Mouse (Mus musculus): ENCODE measurements around the gene Grsf1. TPM values are rescaled to one million over a fixed set of nuclear protein-coding genes. Genes with fewer than 3 reads are reported as not detected.

Grsf1 gene
- polyA plus RNA-seq, 1 experiment from 2014 or later, result 70.3 TPM

GRCm38 (mm10) chr5:88685306-88685705 is 9.3 kb upstream of the Grsf1 start:
- Histone ChIP-seq H3K4me2 (no peak overlapping the region), H3K9ac (no peak overlapping the region), H3K9me3 (no peaks in the 10 kb centered on the region), H3K27ac (replicated peaks) (no peak overlapping the region), H3K4me3 (no peak overlapping the region), H3K36me3 (no peaks in the 10 kb centered on the region), H3K4me1 (replicated peaks) (no peaks in the 10 kb centered on the region), H3K27me3 (no peaks in the 10 kb centered on the region)
- no peak for ATAC-seq (ENCODE audit: low read depth)
- 9% methylated on average over 6 of the region's 6 CpGs for WGBS

- Histone ChIP-seq H3K36me3 (no peaks in the 10 kb centered on the region), H3K27me3 (no peaks in the 10 kb centered on the region), H3K27ac (replicated peaks) (no peak overlapping the region), H3K4me1 (replicated peaks) (peaks cover 2% of the 10 kb centered on the region), H3K4me2 (no peak overlapping the region), H3K4me3 (no peak overlapping the region), H3K9me3 (no peaks in the 10 kb centered on the region), H3K9ac (no peak overlapping the region)
- WGBS, result 8% methylated on average over 3 of the region's 3 CpGs
- ATAC-seq (ENCODE audit: low read depth), result no peak
Observed at GRCm38 (mm10) chr5:88684226-88684625, 8.3 kb upstream of the Grsf1 start.

- Histone ChIP-seq H3K4me2 (no peak overlapping the region), H3K9me3 (no peaks in the 10 kb centered on the region), H3K4me3 (no peak overlapping the region), H3K27ac (replicated peaks) (no peak overlapping the region), H3K36me3 (no peaks in the 10 kb centered on the region), H3K9ac (no peak overlapping the region), H3K27me3 (no peaks in the 10 kb centered on the region), H3K4me1 (replicated peaks) (peaks cover 5% of the 10 kb centered on the region)
- ATAC-seq (ENCODE audit: low read depth), result no peak
- WGBS, result 72% methylated on average over 9 of the region's 9 CpGs
Observed at GRCm38 (mm10) chr5:88683706-88684105, 7.7 kb upstream of the Grsf1 start.

- no peak for ATAC-seq (ENCODE audit: low read depth)
- Histone ChIP-seq H3K4me1 (replicated peaks) (peaks cover 11% of the 10 kb centered on the region), H3K4me3 (no peak overlapping the region)
Observed at GRCm38 (mm10) chr5:88680567-88680966, 4.6 kb upstream of the Grsf1 start.

GRCm38 (mm10) chr5:88679341-88679740 is 3.4 kb upstream of the Grsf1 start:
- H3K27me3 ChIP-seq, result no peaks in the 10 kb centered on the region
- no peak overlapping the region for H3K4me2 ChIP-seq
- 4% methylated on average over 6 of the region's 6 CpGs for WGBS
- peaks cover 18% of the 10 kb centered on the region for H3K4me1 ChIP-seq (replicated peaks)
- no peak overlapping the region for H3K4me3 ChIP-seq
- H3K9me3 ChIP-seq, result no peaks in the 10 kb centered on the region
- ATAC-seq (ENCODE audit: low read depth), result no peak
- no peak overlapping the region for H3K27ac ChIP-seq (replicated peaks)
- no peak overlapping the region for H3K9ac ChIP-seq
- H3K36me3 ChIP-seq, result no peaks in the 10 kb centered on the region

More at GRCm38 (mm10) chr5:88680567-88680966, 4.6 kb upstream of the Grsf1 start:
- no peak overlapping the region for H3K4me2 ChIP-seq
- no peaks in the 10 kb centered on the region for H3K36me3 ChIP-seq
- WGBS, result 89% methylated on average over 6 of the region's 6 CpGs
- no peak overlapping the region for H3K9ac ChIP-seq
- H3K27me3 ChIP-seq, result no peaks in the 10 kb centered on the region
- H3K9me3 ChIP-seq, result no peaks in the 10 kb centered on the region
- H3K27ac ChIP-seq (replicated peaks), result no peak overlapping the region

- WGBS, result 35% methylated on average over 7 of the region's 7 CpGs
- Histone ChIP-seq H3K4me3 (no peak overlapping the region), H3K4me2 (no peak overlapping the region), H3K27me3 (no peaks in the 10 kb centered on the region), H3K9me3 (no peaks in the 10 kb centered on the region), H3K36me3 (no peaks in the 10 kb centered on the region), H3K9ac (no peak overlapping the region), H3K4me1 (replicated peaks) (peaks cover 22% of the 10 kb centered on the region), H3K27ac (replicated peaks) (no peak overlapping the region)
- no peak for ATAC-seq (ENCODE audit: low read depth)
Observed at GRCm38 (mm10) chr5:88678929-88679328, 3.0 kb upstream of the Grsf1 start.

DNA sequence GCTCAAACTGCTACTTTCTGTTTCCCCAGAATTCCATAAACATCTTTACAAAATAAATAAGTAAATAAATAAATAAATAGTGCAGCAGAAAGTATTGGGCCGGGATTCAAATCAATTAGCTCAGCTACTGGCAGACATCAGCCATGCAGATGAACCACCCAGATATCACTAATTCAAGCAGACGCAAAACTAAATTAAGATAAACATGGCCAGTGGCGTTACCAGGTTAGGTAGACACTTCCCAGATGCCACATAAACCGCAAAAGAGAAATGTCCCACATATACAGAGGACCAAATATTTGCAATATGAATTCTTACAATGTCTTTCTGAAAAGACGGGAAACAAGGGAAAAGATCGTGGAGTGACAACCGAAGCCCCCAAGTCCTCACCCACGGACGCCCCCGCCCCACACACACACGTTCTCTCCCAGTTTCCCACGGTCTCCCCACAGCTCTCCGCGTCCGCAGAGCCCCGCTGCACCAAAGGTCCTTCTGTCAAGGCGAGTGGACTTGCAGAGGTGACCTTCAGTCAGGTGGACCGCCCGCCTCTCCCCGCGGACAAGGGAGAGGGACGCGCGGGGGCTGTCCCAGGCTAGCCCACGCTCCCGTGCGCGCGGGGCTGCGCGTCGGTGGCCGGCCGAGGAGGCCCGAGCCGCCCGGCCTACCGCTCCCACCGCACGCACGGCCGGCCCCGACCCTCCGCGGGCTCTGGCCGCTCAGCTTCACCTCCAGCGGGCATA is 1.1 kb downstream of the Grsf1 start:
- Histone ChIP-seq H3K9me3 (no peaks in the 10 kb centered on the region), H3K4me2 (peak overlapping the region; percentile 77), H3K4me1 (replicated peaks) (peaks cover 37% of the 10 kb centered on the region), H3K36me3 (peaks cover 31% of the 10 kb centered on the region), H3K9ac (peak overlapping the region; percentile 96), H3K4me3 (peak overlapping the region; percentile 95), H3K27me3 (no peaks in the 10 kb centered on the region), H3K27ac (replicated peaks) (peak overlapping the region; percentile 97)
- ATAC-seq (ENCODE audit: low read depth), result peak; percentile 60
- under 1% methylated on average over 43 of the region's 47 CpGs for WGBS

DNA sequence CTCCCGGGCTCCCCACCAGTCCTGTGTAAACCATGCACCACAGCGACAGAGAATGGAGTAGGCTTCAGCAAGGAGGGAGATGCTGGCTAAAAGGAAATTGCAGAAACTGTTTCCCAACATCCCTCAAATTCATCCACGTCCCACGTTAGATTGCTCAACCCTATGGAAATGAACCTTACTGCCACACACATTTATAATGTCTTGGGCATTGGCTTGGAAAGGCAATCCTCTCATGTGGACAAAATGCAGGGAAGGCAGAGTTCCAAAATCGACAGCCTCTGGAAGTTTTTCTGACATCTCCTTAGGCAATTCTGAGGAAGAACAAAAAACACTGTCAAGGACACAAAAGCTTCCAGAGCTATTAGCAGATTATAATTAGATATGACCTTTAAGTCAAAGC is 12.1 kb downstream of the Grsf1 start:
- no peaks in the 10 kb centered on the region for H3K9me3 ChIP-seq
- H3K27ac ChIP-seq (replicated peaks), result no peak overlapping the region
- no peak for ATAC-seq (ENCODE audit: low read depth)
- no peaks in the 10 kb centered on the region for H3K27me3 ChIP-seq
- H3K4me3 ChIP-seq, result no peak overlapping the region
- H3K4me1 ChIP-seq (replicated peaks), result no peaks in the 10 kb centered on the region
- no peak overlapping the region for H3K4me2 ChIP-seq
- 85% methylated on average over 5 of the region's 5 CpGs for WGBS
- no peak overlapping the region for H3K9ac ChIP-seq
- H3K36me3 ChIP-seq, result peaks cover 90% of the 10 kb centered on the region

GRCm38 (mm10) chr5:88663151-88663550 is 12.8 kb downstream of the Grsf1 start:
- no peak overlapping the region for H3K4me3 ChIP-seq
- 93% methylated on average over 3 of the region's 3 CpGs for WGBS

GRCm38 (mm10) chr5:88657868-88658267 is 18.1 kb downstream of the Grsf1 start:
- Histone ChIP-seq H3K9ac (no peak overlapping the region), H3K9me3 (no peaks in the 10 kb centered on the region), H3K4me1 (replicated peaks) (no peaks in the 10 kb centered on the region), H3K4me3 (no peak overlapping the region), H3K27me3 (no peaks in the 10 kb centered on the region), H3K4me2 (no peak overlapping the region), H3K27ac (replicated peaks) (no peak overlapping the region), H3K36me3 (peaks cover 70% of the 10 kb centered on the region)
- ATAC-seq (ENCODE audit: low read depth), result 0 out of 2 replicates have a peak, but pooled peaks have one; percentile 54
- 97% methylated on average over 1 of the region's 1 CpGs for WGBS

More at GRCm38 (mm10) chr5:88663151-88663550, 12.8 kb downstream of the Grsf1 start:
- Histone ChIP-seq H3K27me3 (no peaks in the 10 kb centered on the region), H3K36me3 (peaks cover 90% of the 10 kb centered on the region), H3K9ac (no peak overlapping the region), H3K27ac (replicated peaks) (no peak overlapping the region), H3K4me2 (no peak overlapping the region), H3K9me3 (no peaks in the 10 kb centered on the region), H3K4me1 (replicated peaks) (no peaks in the 10 kb centered on the region)
- no peak for ATAC-seq (ENCODE audit: low read depth)

DNA sequence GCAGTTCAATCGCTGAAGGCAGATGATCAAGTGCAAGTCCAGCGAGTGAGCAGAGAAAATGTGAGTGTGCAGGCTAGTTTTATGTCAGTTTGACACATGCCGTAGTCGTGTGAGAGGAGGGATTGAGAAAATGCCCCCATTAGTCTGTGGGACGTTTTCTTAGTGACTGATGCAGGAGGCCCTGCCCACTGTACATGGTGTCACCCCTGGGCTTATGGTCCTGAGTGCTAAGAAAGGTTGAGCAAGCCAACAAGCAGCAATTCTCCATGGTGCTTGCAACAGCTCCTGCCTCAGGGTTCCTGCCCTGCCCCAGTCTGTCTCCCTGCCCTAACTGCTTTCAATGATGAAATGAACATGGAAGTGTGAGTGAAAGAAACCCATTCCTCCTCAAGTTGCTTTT is 23.4 kb downstream of the Grsf1 start:
- ATAC-seq (ENCODE audit: low read depth), result no peak
- WGBS, result 88% methylated on average over 5 of the region's 5 CpGs

DNA sequence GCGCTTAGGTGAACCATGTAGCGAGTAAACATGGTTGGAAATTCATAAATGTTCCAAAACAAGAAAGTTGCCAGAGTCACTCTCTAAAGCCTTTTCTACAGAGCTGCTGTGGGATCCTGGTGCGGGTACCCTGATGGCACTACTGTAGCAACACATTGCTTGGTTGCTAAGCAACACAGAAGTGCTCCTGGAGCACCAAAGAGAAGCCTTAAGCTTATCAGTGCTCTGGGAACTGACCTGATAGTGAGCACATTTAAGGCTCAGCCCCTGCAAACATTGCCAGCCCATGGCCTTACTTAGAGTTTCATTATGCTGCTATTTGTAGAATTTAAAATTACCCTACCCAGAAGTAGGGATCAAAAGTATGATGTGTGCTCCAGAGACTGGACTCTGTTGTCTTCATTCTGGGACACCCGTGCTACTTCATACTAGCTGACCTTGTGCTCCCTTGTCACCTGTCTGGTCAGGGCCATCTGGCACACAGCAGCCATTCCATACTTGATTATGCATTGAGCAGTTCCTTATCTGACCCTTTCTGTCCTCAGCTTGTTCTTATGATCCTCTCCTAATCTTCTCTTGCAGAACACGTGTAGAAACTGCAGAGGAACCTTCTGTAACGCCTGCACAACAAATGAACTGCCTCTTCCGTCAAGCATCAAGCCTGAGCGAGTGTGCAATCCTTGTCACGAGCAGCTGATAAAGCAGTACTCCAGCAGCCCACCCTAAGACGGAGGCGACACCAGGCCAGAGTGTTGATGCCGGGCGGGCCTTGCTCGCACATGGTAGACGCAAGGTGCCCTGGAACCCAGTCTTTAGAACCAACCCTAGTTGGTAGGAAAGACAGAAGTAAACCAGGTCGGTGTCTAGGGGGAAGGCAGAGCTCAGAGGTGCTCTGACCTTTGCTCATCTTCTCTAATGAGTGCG is 26.5 kb downstream of the Grsf1 start:
- Histone ChIP-seq H3K4me3 (no peak overlapping the region), H3K4me1 (replicated peaks) (no peaks in the 10 kb centered on the region), H3K9me3 (no peaks in the 10 kb centered on the region), H3K4me2 (no peak overlapping the region), H3K9ac (no peak overlapping the region), H3K27me3 (no peaks in the 10 kb centered on the region), H3K27ac (replicated peaks) (no peak overlapping the region), H3K36me3 (peaks cover 90% of the 10 kb centered on the region)
- ATAC-seq (ENCODE audit: low read depth), result no peak
- WGBS, result 91% methylated on average over 17 of the region's 17 CpGs

More for the DNA sequence above, 23.4 kb downstream of the Grsf1 start:
- no peak overlapping the region for H3K4me2 ChIP-seq
- no peak overlapping the region for H3K9ac ChIP-seq
- H3K27ac ChIP-seq (replicated peaks), result no peak overlapping the region
- no peaks in the 10 kb centered on the region for H3K4me1 ChIP-seq (replicated peaks)
- H3K4me3 ChIP-seq, result no peak overlapping the region
- no peaks in the 10 kb centered on the region for H3K9me3 ChIP-seq
- no peaks in the 10 kb centered on the region for H3K27me3 ChIP-seq
- H3K36me3 ChIP-seq, result peaks cover 74% of the 10 kb centered on the region
